Mouse (Mus musculus): ENCODE measurements around the gene Alg14. TPM values are rescaled to one million over a fixed set of nuclear protein-coding genes. Genes with fewer than 3 reads are reported as not detected.

Alg14 gene
- polyA plus RNA-seq, 1 experiment: 4.7 TPM

DNA sequence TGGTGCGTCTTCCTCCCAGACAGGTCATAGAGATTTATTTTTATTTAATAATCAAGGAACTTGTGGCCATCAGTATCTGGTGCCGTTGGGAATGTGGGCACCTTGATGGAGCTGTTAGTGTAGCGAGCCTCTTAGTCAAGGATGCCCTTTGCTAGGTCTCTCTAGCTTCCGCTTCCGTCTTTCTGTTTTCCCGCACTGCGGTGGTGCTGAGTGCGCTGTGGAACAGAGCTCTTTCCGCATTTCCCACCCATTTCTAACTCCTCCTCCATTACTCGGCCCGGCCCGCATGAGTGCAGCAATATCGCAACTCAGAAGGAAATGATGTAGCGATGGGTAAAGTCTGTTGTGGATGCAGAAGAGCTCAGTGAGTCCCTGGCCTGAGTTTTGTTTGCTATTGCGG is 31.8 kb downstream of the Alg14 start:
- Histone ChIP-seq H3K4me1 (ENCODE audit: control insufficient read depth, insufficient read depth, low read length) (no peaks in the 10 kb centered on the region), H3K4me3 (replicated peaks; ENCODE audit: control insufficient read depth, low read depth, low read length) (no peak overlapping the region), H3K27ac (ENCODE audit: control insufficient read depth, insufficient read depth, low read depth, low read length, poor library complexity) (no peak overlapping the region)
- 94% methylated on average over 15 of the region's 15 CpGs for WGBS
- TF ChIP-seq CTCF (IDR thresholded peaks at IDR 0.05; ENCODE audit: control insufficient read depth, insufficient read depth, low read length): no peak
- TF ChIP-seq POLR2A (IDR thresholded peaks at IDR 0.05; ENCODE audit: borderline replicate concordance, control insufficient read depth, low read depth, low read length): no peak

DNA sequence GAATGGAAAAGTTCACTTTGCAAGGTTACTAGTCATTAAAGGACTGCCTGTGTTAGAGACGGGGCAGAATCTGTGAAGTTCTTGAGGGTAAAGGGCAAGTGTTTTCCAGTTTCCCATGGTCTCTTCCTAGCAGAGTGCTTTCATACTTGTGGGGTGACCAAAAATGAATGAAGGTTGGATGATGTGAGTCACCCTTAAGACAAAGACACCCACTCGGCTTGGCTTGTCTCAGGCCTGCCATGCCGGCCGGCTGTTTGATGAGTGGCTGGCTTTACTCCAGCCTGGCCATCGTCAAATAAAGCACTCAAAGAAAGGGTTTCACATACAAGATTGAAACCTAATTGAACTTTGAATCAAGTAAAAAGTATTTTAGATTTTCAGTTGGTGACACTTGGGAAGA is 35.8 kb downstream of the Alg14 start:
- H3K4me1 ChIP-seq (ENCODE audit: control insufficient read depth, insufficient read depth, low read length): peaks cover 3% of the 10 kb centered on the region; the same call in 1 of the 2 replicates
- no peak for TF ChIP-seq POLR2A (IDR thresholded peaks at IDR 0.05; ENCODE audit: borderline replicate concordance, control insufficient read depth, low read depth, low read length)
- TF ChIP-seq CTCF (IDR thresholded peaks at IDR 0.05; ENCODE audit: control insufficient read depth, insufficient read depth, low read length): no peak
- H3K27ac ChIP-seq (ENCODE audit: control insufficient read depth, insufficient read depth, low read depth, low read length, poor library complexity): no peak overlapping the region
- H3K4me3 ChIP-seq (replicated peaks; ENCODE audit: control insufficient read depth, low read depth, low read length): no peak overlapping the region
- WGBS: 91% methylated on average over 5 of the region's 5 CpGs

DNA sequence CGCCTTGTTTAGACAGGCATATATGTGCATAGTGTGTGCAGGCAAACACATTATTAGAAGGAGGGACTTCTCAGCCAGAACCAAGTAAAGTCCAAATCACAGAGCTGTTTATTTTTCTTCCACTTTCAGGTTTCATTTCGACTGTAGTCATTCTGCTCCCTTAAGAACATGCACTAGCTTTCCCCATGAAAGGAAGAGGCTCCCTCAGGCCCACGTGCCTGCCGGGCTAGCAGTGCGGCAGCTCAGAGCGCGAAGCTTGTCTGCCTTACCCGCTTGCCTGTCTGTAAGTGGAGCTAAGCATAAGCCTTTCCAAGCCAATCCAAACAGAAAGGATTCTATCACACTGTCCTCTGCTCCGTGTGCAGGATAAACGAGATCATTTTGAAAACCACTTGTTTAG is 38.1 kb downstream of the Alg14 start:
- H3K4me1 ChIP-seq (ENCODE audit: control insufficient read depth, insufficient read depth, low read length): peaks cover 3% of the 10 kb centered on the region; the same call in 1 of the 2 replicates
- 70% methylated on average over 10 of the region's 10 CpGs for WGBS
- peak overlapping the region; percentile 67 for H3K27ac ChIP-seq (ENCODE audit: control insufficient read depth, insufficient read depth, low read depth, low read length, poor library complexity)
- peak overlapping the region; percentile 8 for H3K4me3 ChIP-seq (replicated peaks; ENCODE audit: control insufficient read depth, low read depth, low read length)
- TF ChIP-seq CTCF (IDR thresholded peaks at IDR 0.05; ENCODE audit: control insufficient read depth, insufficient read depth, low read length) (no peak), POLR2A (IDR thresholded peaks at IDR 0.05; ENCODE audit: borderline replicate concordance, control insufficient read depth, low read depth, low read length) (no peak; the same call in 1 of the 2 replicates)

DNA sequence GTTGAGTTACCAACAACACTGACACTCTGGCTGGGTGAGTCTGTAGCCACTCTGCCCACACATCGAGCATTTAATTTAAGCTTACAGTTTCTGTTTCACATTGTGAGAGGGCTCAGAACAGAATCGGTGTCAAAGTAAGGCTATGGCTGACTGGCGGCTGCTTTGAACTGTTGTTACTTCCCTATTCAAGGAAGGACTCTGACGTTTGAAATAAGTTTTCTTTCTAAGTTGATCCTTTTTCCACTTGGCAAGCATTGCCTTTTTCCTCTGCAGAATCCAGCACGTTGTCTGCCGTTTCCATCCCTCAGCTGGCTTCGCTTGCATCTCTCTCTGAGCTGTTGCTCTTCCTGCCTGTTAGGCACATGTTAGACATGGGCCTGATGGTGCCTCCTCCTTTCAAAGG is 38.7 kb downstream of the Alg14 start:
- 23% methylated on average over 7 of the region's 7 CpGs for WGBS
- H3K27ac ChIP-seq (ENCODE audit: control insufficient read depth, insufficient read depth, low read depth, low read length, poor library complexity): peak overlapping the region; percentile 70

DNA sequence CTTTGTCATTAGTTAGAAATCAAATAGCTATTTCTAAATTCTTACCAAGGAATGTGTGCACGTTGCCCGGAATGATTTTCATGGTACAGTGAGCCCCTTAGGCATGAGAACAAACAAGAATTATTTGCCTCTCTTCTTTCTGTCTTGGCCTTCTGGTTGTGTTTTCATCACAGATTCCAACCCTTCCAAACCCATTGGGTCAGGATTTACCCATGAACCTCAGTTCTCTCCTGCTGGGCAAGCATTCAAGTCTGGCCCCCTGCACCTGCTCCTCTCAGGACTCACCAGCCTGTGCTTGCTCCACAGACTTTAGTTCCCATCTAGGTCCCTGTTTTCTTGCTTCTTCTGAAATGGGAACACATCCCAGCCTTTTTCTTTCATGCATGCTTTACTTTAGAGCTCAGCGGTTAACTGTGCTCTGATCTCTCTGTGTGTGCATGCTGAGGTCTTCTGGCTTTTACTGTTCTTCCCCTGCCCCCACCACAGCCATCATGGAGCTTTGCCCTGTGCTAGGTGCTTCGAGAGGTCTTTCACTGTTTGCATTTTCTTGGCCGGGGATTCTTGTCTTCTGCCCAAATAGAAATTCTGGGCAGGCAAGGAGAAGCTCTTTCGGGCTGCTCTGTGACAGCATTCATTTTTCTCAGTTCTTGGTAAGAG is 44.8 kb downstream of the Alg14 start:
- H3K4me3 ChIP-seq (replicated peaks; ENCODE audit: control insufficient read depth, low read depth, low read length): no peak overlapping the region
- H3K4me1 ChIP-seq (ENCODE audit: control insufficient read depth, insufficient read depth, low read length): no peaks in the 10 kb centered on the region; the same call in 1 of the 2 replicates
- 86% methylated on average over 6 of the region's 6 CpGs for WGBS
- H3K27ac ChIP-seq (ENCODE audit: control insufficient read depth, insufficient read depth, low read depth, low read length, poor library complexity): no peak overlapping the region
- TF ChIP-seq CTCF (IDR thresholded peaks at IDR 0.05; ENCODE audit: control insufficient read depth, insufficient read depth, low read length) (no peak), POLR2A (IDR thresholded peaks at IDR 0.05; ENCODE audit: borderline replicate concordance, control insufficient read depth, low read depth, low read length) (no peak)

More for the DNA sequence above, 38.7 kb downstream of the Alg14 start:
- H3K4me3 ChIP-seq (replicated peaks; ENCODE audit: control insufficient read depth, low read depth, low read length): no peak overlapping the region
- peaks cover 3% of the 10 kb centered on the region; the same call in 1 of the 2 replicates for H3K4me1 ChIP-seq (ENCODE audit: control insufficient read depth, insufficient read depth, low read length)
- no peak for TF ChIP-seq CTCF (IDR thresholded peaks at IDR 0.05; ENCODE audit: control insufficient read depth, insufficient read depth, low read length)
- no peak for TF ChIP-seq POLR2A (IDR thresholded peaks at IDR 0.05; ENCODE audit: borderline replicate concordance, control insufficient read depth, low read depth, low read length)

DNA sequence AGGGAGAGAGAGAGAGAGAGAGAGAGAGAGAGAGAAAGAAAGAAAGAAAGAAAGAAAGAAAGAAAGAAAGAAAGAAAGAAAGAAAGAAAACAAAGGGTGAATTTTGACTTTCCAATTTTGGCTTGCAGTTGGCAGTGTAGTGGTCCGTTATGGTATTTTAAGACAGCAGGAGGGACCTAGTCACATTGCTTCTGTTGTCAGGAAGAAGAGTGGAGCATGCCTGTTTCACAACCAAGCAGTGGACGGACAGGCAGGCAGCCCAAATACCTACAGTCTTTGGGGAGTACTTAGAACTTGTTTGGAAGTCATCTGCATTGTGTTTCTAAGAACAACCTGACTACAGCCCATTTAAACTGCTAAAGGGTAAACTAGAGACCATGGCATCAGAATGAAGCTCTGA is 47.1 kb downstream of the Alg14 start:
- H3K27ac ChIP-seq (ENCODE audit: control insufficient read depth, insufficient read depth, low read depth, low read length, poor library complexity): no peak overlapping the region
- WGBS: 19% methylated on average over 2 of the region's 2 CpGs
- TF ChIP-seq CTCF (IDR thresholded peaks at IDR 0.05; ENCODE audit: control insufficient read depth, insufficient read depth, low read length) (no peak), POLR2A (IDR thresholded peaks at IDR 0.05; ENCODE audit: borderline replicate concordance, control insufficient read depth, low read depth, low read length) (no peak)
- no peaks in the 10 kb centered on the region; the same call in 1 of the 2 replicates for H3K4me1 ChIP-seq (ENCODE audit: control insufficient read depth, insufficient read depth, low read length)
- no peak overlapping the region for H3K4me3 ChIP-seq (replicated peaks; ENCODE audit: control insufficient read depth, low read depth, low read length)

DNA sequence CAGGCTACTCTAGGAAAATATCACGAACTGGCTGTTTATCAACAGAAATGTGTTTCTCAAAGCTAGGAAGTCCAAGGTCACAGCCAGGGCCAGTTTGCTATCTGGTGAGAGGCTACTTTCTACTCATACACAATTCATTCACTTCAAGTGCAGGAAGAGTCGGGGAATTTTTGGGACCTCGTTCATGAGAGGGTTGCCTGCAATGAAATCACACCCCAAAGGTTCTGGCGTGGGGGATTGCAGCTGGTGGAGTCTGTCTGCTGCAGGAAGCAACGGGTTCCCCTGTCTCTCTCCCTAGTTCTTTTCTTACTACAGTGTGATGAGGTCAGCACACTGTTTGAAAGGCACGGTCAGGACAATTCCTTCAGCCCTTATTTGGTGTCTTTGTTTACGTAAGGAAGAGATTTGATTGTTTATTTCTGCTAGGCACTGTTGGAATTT is 48.8 kb downstream of the Alg14 start:
- Histone ChIP-seq H3K4me3 (replicated peaks; ENCODE audit: control insufficient read depth, low read depth, low read length) (no peak overlapping the region), H3K4me1 (ENCODE audit: control insufficient read depth, insufficient read depth, low read length) (peaks cover 7% of the 10 kb centered on the region), H3K27ac (ENCODE audit: control insufficient read depth, insufficient read depth, low read depth, low read length, poor library complexity) (no peak overlapping the region)
- no peak for TF ChIP-seq POLR2A (IDR thresholded peaks at IDR 0.05; ENCODE audit: borderline replicate concordance, control insufficient read depth, low read depth, low read length)
- no peak for TF ChIP-seq CTCF (IDR thresholded peaks at IDR 0.05; ENCODE audit: control insufficient read depth, insufficient read depth, low read length)
- WGBS: 20% methylated on average over 7 of the region's 7 CpGs

DNA sequence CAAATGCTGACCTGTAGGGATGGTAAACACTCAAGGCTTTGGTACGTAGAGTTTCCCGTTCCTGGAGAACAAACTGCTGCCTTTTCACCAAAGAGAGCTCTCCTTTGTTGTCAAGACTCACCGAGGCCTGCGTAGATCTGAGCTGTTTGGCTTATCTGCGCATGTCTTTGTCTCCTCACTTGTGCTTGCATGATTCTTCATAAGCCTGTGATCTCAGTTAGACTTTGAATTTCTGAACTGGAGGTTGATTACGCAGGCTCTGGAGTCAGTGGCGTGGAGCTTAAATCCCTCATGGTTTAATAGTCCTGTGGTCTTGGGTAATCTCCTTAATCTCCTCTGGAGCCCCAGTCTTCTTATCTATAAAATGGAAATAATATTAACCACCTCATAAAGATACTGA is 51.7 kb downstream of the Alg14 start:
- 83% methylated on average over 7 of the region's 7 CpGs for WGBS
- Histone ChIP-seq H3K27ac (ENCODE audit: control insufficient read depth, insufficient read depth, low read depth, low read length, poor library complexity) (no peak overlapping the region), H3K4me1 (ENCODE audit: control insufficient read depth, insufficient read depth, low read length) (peaks cover 10% of the 10 kb centered on the region), H3K4me3 (replicated peaks; ENCODE audit: control insufficient read depth, low read depth, low read length) (no peak overlapping the region)
- TF ChIP-seq CTCF (IDR thresholded peaks at IDR 0.05; ENCODE audit: control insufficient read depth, insufficient read depth, low read length): no peak
- TF ChIP-seq POLR2A (IDR thresholded peaks at IDR 0.05; ENCODE audit: borderline replicate concordance, control insufficient read depth, low read depth, low read length): no peak
